Mouse (Mus musculus): Measurements from ENCODE around the gene Acadvl.

Acadvl gene

GRCm38 (mm10) chr11:70014880-70015558, at the start of gene Acadvl:
Acadvl (minus strand) TSS chr11:70015411.
- DNase-seq (ENCODE audit: low read depth, low spot score), result peak; percentile 81

DNA sequence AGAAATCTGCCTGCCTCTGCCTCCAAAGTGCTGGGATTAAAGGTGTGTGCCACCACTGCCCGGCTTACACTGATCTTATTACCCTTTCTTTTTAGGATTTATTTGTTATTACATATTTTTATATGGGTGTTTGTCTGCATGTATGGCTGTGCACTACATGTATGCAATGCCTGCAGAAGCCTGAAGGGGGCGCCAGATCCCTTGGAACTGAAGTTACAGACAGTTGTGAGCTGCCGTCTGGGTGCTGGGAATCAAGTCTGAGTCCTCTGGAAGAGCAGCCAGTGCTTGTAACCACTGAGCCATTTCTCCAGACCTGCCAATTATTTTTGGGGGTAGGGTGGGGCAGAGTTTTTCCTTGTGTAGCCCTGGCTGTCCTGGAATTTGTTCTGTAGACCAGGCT, 47.8 kb upstream of the Acadvl start:
- no peak for DNase-seq (ENCODE audit: low read depth, low spot score)

DNA sequence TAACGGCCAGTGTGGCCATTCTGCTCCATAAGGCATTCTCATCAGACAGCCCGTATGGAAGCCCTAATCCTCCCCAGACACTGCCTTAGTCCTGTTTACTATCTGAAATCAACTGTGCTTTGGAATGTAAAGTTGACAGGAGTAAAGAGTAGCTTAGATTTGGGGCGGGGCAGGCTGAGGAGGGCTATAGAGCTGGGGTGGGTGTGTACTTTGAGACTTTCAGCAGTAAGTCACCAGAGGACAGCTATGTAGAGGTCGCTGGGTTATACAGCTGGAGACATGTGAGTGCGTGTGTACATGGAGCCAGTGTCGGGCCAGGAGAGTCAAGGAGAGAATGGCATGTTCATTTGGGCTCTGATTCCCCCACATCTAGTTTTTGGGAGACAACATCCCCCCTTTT, 44.7 kb upstream of the Acadvl start:
- DNase-seq (ENCODE audit: low read depth, low spot score), result no peak

DNA sequence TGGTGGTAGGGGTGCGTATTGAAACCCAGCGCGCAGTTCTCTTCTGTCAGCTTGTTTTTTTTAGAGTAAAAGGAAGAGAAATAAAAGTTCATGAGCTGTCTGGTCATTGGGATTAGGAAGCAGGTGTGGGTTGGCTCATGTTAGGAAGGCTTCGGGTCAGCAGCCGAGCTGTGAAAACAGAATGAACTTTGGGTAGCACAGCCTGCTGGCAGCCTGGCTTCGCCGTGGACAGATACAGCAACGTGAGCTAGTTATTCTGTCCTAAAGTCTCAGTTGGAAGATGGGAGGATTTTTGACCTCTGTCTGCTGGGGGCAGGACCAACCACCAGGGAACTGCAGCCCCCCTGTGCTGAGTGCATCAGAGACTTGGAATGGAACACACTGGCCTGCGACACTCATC, 42.6 kb upstream of the Acadvl start:
- no peak for DNase-seq (ENCODE audit: low read depth, low spot score)

GRCm38 (mm10) chr11:70055618-70056214, 40.5 kb upstream of the Acadvl start:
- DNase-seq (ENCODE audit: low read depth, low spot score), result peak; percentile 80

GRCm38 (mm10) chr11:70053898-70054570, 38.8 kb upstream of the Acadvl start, which contains the start of gene Asgr1:
Asgr1 (plus strand) TSS chr11:70054085.
- no peak for DNase-seq (ENCODE audit: low read depth, low spot score)

GRCm38 (mm10) chr11:70053156-70053555, 37.9 kb upstream of the Acadvl start:
- no peak for DNase-seq (ENCODE audit: low read depth, low spot score)

DNA sequence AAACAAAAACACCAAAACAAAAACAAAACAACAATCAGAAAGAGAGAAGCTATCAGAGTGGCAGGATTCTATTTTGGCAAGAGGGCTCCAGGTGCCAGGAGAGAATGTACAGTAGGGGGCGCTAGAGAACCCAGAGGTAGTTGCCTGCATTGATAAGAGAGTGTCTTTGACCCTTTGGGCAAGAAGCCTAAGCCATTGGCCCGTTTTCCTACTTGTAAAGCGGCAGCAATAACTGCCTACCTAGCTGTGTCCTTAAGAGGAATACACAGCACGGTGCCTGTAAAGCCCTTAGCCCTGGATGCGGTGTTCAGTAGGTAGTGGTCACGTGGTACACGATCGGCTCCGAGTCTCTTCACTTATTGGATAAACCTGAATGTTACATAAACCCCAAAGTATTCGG, 34.6 kb upstream of the Acadvl start:
- no peak for DNase-seq (ENCODE audit: low read depth, low spot score)

DNA sequence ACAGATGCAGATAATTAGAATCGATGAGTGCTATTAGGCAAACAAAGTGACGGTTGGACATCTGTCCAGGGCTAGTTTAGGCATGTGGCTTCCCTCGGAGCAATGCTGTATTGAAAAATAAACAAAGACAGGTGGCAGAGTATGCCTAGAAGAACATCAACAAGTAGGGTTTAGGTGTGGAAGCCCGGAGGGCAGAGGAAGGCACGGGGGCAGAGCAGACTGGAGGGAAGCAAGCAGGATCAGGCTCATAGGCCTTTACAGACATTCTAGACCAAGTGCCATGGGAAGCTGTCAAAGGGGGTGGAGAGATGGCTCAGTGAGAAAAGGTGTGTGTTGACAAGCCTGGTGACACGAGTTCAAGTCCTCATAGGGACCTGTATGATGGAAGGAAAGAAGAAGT, 34.2 kb upstream of the Acadvl start:
- no peak for DNase-seq (ENCODE audit: low read depth, low spot score)

DNA sequence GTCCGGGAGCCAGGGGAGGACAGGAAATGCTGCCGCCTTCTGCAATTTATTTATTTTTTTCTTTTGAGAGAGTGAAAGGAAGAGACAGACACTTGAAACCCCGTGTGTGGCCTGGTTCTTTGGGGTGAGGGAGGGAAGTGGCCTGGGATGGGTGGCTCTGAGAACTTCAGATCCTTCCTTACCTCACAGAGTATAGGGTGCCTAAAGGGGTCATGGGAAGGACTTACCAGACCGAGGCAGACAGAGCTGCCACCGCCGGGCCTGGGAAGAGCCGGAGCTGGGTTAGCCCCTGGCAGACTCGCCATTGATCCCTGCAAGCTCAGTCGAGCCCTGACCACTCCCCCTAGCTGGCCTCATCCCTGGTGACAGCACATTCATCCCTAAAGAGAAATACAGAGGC, 30.2 kb upstream of the Acadvl start:
- no peak for DNase-seq (ENCODE audit: low read depth, low spot score)

DNA sequence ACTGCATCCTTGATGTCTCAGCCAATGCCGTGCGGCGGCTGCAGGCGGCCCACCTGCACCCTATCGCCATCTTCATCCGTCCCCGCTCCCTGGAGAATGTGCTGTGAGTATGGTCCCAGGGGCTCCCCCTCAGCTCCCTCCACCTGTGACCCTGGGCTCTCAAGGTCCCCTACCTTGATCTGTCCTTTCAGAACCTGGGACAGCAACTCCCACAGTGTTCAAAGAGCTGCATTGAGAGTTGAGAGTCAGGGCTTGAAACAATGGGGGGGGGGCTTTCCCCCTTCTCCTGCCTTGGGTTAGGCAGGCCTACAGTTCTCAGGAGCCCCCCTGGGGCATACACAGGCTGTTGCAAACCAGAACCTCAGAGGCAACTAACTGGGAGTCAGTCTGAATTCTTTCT, 28.5 kb upstream of the Acadvl start:
- DNase-seq (ENCODE audit: low read depth, low spot score), result no peak

GRCm38 (mm10) chr11:70042309-70043085, 27.3 kb upstream of the Acadvl start:
- no peak for DNase-seq (ENCODE audit: low read depth, low spot score)

DNA sequence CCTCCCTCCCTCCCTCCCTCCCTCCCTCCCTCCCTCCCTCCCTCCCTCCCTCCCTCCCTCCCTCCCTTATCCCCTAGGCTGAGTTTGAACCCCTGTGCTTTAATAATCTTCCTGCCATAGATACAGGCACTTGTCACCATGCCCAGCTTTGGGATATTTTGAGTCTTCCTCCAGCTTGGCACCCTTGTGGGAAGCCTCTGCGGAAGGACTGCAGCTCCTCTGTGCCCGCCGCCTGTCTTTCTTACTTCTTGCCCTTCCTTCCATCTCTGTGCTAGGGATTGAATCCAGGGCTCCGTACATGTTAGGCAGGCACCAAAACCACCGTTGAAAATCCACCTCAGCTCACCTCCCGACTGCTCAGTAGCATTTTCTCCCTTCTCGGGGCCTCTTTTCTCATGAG, 25.0 kb upstream of the Acadvl start:
- DNase-seq (ENCODE audit: low read depth, low spot score), result no peak

- DNase-seq (ENCODE audit: low read depth, low spot score), result no peak
Measured at GRCm38 (mm10) chr11:70039631-70040030, 24.4 kb upstream of the Acadvl start.

GRCm38 (mm10) chr11:70038174-70038573, 23.0 kb upstream of the Acadvl start:
- DNase-seq (ENCODE audit: low read depth, low spot score), result no peak

DNA sequence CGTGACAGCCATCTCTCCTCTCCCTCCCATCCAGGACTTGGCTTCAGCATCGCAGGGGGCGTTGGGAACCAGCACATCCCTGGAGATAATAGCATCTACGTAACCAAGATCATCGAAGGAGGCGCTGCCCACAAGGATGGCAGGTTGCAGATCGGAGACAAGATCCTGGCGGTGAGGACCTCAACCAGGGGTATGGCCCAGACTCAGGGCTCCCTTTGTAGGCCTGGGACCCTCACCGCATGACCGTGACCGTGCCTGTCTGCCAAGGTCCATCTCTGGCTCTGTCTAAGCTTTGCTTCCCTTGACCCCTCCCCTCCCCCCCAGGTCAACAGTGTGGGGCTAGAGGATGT, 16.1 kb upstream of the Acadvl start:
- no peak for DNase-seq (ENCODE audit: low read depth, low spot score)

- DNase-seq (ENCODE audit: low read depth, low spot score), result no peak
Measured at GRCm38 (mm10) chr11:70030651-70031320, 15.6 kb upstream of the Acadvl start.

DNA sequence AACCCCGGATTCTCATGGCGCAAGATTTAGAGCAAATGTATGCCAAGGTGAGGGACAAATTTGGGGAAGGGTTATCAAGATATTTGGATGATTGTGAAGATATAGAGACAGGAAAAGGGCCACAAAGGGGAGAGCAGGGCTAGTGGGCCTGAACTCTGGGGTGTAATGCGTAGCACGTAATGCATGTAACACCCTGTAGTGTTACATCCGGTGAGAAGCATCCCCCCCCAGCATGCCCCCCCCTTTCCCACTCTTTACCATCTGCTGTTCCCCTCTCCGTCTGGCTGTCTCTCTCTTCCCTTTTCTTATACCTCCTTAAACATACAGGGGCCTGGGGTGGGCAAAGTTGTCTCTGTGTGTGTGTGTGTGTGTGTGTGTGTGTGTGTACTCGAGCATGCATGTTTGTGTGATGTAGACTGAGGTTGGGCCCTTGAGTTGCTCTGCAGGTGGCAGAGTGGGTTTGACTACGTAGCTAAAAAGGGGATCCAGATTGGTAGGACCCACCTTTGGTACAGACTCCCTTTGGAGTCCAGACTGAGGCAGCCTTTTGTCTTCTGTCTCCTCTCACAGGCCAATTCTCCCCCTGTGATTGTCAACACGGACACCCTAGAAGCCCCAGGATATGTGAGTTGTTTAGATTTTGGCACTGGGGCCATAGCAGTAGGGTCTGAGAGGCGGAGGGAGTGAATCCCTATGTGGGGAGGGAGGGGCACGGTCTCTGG, 14.8 kb upstream of the Acadvl start:
- no peak for DNase-seq (ENCODE audit: low read depth, low spot score)

DNA sequence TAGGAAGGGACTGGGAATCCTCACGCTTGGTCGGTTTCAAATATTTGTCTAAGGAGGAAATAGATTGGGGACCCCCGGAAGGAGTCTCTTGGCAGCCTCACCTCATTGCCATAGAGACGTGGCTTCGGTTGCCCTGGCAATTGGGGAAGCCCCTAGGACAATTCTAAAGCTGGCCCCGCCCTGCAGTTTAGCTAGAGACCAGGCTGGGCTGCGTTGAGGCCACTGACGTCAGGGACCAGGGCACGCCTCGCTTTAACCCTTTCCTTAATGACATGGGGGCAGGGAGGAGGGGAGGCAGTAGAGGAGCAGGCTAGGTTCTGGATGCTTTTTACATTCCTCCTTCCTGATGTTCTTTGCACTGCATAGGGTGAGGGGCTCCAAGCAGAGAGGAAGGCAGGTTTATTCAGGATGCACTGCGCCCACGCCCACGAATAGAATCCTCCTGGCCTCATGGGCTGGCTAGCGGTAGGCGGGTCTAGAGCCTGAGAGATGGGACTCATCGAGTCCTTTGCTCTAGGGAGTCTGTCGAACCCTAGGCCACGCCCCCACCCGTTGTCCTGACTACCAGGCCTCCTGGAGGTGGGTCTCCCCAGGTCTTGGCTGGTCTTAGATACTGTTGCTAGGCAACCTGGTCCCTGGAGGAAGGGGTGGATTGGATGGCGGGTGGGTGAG, 14.1 kb upstream of the Acadvl start:
- peak; percentile 97 for DNase-seq (ENCODE audit: low read depth, low spot score)

DNA sequence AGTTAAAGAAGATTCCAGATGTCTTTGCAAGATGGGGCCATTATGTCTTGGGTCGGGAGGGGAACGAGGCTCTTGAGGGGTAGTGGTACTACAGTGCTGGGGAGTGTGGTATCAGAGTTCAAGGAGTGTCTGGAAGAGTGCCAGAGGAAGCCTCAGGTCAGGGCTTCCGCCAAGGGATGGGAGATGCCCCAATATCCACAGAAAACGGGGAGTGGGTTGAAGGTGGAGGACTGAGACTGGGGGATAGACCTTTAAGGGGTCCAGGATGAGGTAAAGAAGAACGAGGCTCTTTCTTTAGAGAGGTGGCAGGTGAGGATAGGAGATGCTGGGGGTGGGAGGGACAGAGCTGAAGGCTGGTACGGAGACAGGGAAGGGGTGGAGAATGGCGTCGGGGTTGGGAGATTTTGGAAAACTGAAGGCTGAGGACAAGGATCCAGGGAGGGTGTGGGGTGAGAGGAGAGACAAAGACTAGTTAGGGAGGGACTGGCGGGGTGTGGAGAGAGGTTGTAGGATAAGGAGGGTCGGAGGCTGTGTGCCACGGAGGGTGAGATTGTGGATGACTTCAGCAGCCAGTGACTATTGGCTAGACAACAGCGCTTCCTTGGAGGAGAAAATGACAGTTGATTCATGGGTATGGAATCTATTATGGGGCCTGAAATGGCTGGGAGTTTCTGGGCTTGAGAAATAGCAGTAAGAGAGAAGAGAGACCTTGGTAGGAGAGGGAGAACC, 13.4 kb upstream of the Acadvl start:
- no peak for DNase-seq (ENCODE audit: low read depth, low spot score)

Data from mesoderm, embryonic 11.5 days (tissue).